Mouse (Mus musculus) adipocyte (in vitro differentiated cells): ENCODE measurements around the gene Rac3.
"Not testable (repeated sequence)": the region's sequence is repeated elsewhere in the genome, so short reads cannot be mapped to it uniquely, and the experiment has no call there.

Experiments used
- DNase-seq: peaks from one replicate; pipeline ENCODE4 v3.0.0-alpha.2; 2016; ENCODE audit warnings: low spot score

The Rac3 gene

DNA sequence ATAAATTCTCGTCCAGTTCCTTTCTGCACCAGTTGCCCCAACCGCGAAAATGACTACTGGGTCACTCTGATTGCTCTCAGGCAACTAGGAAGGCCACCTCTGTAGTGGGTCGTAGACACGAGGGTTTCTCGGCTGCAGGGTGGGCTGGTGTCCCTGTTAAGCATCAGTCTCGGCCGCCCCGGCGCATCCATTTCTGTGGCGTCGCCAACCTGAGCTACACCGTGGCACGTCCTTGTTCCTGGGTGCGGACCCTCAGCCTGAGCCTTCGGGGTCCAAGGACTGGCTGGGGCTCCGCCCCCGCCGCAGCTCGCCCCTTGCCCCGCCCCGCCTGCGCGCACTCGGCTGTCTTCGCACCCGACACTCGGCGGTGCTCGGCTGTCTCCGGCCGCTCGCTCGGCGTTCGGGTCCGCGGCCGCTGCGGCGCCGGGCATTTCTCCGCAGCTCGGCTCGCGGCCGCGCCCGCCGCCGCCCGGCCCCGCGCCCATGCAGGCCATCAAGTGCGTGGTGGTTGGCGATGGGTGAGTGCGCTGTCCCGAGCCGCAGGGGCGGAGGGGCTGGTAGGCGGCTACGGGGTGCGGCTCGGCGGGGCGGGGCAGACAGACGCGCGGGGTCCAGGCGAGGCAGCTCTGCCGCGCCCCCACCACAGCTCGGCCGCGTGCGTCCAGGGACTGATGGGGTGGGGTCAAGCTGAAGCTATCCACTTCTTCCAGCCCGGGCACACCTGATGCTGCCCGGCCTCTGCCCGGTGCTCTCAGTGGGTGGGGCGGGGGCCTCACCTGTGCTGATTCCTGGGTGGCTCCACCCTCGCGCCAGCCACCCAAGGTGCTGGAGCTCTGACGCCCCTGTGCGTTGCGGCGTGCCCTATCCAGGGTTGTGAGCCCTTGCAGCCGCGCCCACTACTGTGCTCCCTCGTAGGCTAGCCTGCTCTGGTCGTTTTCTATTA lies at the start of gene Rac3:
TSS of gene Rac3 (plus strand) at position 347 of the 943 bp plus-strand sequence.
- DNase-seq = no peak

DNA sequence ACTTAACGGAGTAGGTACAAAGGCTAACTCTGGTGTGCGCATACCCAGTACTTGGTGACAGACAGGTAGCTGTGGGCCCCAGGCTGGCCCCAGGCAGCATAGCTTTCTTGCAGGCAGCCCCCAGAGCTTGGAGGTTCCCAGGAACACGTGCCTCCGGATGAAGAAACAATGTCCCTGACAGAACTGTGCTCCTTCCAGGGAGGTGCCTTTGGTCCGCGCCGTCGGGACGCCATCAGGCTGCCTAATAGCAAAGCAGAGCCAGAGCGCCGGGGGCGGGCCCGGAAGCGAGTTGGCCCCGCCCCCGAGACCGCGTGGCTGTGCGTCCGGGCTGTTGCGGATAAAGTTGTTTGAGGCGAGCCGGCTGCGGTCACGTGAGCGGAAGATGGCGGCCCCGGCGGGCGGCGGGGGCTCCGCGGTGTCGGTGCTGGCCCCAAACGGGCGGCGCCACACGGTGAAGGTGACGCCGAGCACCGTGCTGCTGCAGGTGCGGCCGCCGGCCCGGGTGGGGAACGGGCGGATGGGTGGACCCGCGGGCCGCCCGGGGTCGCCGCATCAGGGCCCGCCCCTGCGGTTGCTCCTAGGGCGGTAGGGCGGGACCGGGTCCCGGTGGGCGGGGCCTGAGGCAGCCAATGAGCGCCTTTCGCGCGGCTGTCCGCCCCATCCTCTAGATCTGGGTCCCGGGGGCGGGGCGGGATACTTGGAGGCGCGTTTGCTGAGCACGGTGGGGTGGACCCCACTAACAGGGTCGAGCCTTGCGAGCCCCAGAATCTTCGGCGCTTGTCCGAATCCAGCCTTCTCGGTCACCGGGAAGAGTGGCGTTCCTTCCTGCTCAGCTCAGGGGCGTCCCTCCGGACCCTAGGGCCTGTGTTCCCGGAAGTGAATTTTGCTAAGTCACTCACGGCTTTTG lies 48.3 kb upstream of the Rac3 start, which contains the start of gene Aspscr1:
TSS of gene Aspscr1 (plus strand) at position 287 of the 907 bp plus-strand sequence.
- DNase-seq = peak; percentile 94

GRCm38 (mm10) chr11:120673594-120674122 lies 47.6 kb upstream of the Rac3 start:
- DNase-seq = no peak

DNA sequence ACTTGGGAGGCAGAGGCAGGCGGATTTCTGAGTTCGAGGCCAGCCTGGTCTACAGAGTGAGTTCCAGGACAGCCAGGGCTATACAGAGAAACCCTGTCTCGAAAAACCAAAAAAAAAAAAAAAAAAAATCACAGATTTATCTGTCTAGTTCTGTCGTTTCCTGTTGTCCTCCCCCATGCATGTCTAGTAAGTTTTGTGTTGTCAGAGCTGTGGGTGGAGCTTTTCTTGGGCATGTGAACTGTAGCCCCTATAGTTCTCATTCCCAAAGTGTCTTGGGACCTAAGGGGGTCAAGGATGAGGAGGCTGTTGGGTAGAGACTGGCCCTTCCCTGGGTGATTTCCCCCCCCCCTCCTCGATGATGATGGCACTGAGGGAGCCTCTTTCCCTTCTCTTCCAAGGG lies 45.4 kb upstream of the Rac3 start:
- not testable (repeated sequence) for DNase-seq

- DNase-seq = no peak
Measured at GRCm38 (mm10) chr11:120676951-120677350, 44.3 kb upstream of the Rac3 start.

- DNase-seq = peak; percentile 53
Measured at GRCm38 (mm10) chr11:120679909-120680308, 41.4 kb upstream of the Rac3 start.

DNA sequence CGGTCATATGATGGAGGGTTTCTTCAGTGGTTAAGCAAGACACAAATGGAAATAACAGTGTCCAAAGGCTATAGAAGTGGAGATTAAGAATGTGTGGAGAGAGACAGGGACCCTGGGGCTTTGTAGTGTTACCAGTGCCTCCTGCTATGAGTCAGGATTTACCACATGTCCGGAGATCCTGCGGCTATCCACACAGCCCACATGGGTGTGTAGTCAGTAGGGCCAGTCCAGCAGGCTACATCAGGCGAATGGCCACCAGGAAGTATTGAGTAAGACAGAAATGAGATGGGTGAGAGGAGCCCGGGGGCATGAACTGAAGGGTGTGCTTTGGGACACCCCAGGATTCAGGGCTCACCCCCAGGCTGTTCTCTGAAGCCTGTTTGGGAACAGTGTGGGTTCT lies 38.6 kb upstream of the Rac3 start:
- no peak for DNase-seq

GRCm38 (mm10) chr11:120683536-120683935 lies 37.7 kb upstream of the Rac3 start:
- DNase-seq = no peak

DNA sequence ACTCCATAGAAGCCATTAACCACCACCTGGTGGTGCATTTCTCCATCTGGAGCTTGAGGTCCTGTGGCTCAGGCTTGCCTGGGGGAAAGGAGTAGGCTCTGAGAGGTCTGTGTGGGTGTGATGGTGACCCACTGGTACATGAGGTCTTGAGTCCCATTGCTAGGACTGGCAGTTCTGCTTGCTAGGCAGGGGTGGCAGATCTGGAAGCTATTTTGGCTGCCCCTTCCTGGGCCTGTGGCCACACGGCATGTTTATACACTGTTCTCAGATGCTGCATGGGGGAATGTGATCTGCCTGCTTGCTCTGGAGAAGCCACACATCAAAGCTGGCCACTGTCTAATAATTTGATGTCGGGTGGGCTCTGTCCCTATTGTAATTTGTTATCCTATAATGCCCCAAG lies 37.2 kb upstream of the Rac3 start:
- DNase-seq = no peak

- DNase-seq = no peak
Measured at GRCm38 (mm10) chr11:120684660-120685059, 36.6 kb upstream of the Rac3 start.

DNA sequence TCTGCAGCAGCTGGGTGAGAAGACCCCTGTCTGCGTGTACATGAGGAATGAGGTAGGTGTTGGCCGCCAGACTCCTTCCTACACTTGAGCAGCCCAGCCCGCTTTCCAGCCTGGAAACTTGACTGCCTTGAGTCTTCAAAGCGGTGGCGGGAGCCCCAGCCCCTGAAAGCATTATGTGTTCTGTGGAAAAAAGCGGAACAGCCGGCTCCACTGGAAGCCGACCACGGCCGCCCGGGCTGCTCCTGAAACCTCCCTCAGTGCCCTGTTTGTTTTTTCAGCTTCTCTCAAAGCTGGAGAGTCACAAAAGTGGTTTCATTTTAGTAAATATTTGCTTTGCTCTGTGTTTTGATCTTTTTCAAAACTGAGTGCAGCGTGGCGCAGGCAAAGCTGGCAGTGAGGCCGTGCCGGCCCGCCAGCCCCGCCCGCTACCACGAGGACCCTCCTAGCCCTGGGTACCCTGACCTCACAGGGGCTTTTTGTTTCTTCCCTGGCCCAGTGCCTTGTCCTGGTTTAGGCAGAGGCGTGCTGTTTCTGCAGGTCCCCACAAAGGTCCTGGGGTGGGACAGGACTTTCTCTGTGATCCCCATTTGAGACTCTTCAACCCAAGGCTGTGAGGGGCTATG lies 34.5 kb upstream of the Rac3 start:
- DNase-seq = no peak

DNA sequence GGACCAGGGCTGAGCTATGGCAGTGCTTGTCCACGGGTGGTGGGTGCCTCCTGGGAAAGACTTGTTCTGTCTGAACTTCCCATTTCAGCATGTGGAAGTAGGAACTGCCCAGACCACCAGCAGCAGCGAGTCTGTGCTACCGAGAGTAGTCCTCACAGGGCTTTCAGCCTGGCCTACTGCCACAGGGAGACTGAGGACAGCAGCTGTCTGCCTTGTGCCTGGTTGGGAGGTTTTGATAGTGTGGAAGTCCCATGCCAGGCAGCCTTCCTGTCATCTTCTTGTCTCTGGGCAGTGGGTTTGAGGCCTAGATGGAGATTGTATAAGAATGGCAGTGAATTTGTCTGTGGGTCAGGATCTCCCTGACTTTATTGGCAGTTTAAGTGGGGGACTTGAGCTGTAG lies 31.9 kb upstream of the Rac3 start:
- DNase-seq = no peak

- peak; percentile 39 for DNase-seq
Measured at GRCm38 (mm10) chr11:120692471-120693011, 28.7 kb upstream of the Rac3 start.

DNA sequence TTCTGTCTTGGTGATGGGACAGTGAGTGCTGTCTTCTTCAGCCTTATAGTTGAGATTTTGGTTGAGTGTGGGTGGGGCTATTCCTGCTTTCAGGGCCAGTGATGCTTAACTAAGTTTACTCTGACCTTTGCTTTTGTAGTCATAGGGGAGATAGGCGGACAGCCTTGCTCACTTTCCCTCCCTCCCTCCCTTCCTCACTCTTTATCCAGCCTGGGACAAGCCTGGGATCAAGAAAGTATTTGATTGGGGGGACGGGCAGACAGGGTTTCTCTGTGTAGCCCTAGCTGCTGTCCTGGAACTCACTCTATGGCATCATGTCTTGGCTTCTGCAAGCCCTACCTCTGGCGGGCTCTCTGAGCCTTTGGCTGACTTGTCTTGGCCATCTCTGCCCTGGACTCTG lies 27.8 kb upstream of the Rac3 start:
- no peak for DNase-seq

DNA sequence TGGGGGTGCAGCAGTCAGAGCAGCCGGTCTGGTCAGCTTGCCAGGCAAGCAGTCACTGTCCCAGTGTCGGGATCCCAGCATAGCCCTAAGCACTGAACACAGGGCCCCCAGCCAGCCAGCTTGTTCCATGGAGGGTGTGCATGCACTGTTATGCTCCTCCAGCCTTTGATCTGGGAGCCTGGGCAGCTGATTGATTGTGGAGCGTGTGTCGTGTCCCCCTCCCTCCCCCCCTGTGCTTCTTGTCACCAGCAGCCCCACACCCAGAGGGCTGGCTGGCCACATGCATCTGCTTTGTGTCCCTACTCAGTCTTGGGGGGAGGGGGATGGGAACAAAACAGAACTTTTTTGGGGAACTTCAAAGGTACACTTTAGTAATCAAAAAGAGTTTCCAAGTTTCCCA lies 26.1 kb upstream of the Rac3 start:
- DNase-seq = no peak

GRCm38 (mm10) chr11:120695641-120696040 lies 25.6 kb upstream of the Rac3 start:
- DNase-seq = no peak

DNA sequence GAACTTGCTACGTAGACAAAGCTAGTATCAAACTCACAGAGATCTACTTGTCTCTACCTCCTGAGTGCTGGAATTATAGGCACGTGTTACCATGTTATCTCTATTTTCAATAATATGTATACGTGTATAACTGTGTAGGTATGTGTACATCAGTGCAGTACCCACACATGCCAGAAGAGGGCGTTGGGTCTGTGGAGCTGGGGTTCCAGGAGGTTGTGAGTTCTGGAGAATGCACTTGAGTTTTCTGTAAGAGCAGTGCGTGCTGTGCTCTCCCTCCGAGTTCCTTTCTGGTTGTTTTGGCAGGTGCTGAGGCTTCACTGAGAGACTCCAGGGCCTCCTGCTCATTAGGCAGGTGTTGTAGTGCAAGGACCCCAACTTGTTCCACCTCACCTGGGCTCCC lies 24.7 kb upstream of the Rac3 start:
- no peak for DNase-seq

GRCm38 (mm10) chr11:120697741-120698140 lies 23.5 kb upstream of the Rac3 start:
- DNase-seq = peak; percentile 75

- DNase-seq = no peak
Measured at GRCm38 (mm10) chr11:120703696-120704454, 17.4 kb upstream of the Rac3 start.

DNA sequence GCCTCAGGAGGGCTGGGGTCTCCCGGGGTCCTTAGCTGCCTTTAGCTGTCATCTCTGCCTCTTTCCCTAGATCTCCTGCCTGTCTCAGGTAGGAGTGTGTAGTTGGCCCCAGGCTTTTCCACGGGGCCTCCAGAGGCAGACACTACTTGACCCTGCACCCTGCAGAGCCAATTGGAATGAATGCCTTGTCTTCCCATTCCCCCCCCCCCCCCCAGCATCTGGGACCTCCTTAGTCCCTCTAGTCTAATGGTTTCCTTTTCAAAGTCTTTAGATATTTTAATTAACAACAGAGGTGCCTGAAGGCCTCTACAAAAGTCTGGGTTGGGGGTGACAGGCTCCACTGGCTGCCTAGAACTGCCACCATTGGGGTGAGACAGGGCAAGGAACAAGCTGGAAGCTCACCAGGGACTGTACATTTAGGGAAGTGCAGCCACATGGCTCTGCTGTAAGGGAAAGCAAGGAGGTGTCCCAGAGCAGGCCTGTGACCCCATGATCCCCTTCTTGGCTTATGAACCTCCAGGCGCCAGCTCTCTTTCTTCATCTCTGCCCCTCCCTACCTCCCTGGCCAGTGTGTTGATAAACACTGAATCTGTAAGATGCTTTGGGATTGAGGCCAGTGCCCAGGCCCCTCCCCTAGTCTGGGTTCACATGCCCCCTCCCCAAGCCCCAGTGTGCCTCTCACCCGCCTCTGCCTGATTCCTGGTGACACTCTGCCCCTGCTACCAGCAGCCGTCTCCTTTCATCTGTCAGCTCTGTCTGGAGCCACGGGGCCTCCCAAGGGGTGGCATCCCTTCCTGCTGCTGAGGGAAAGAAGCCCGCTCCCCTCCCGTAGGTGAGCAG lies 16.6 kb upstream of the Rac3 start:
- no peak for DNase-seq
